Mouse (Mus musculus) spleen, adult 2 months (tissue): ENCODE results near the gene Npas3.

ENCODE experiments used
- CTCF ChIP-seq: fragments of 200-500 bp; IDR thresholded peaks from 2 replicates; pipeline ENCODE4 v1.5.1; 2011; ENCODE audit warnings: mild to moderate bottlenecking, inconsistent platforms; ENCODE audit not compliant: insufficient read depth, insufficient read length, insufficient replicate concordance; ENCODE audit errors: extremely low read depth
- POLR2A ChIP-seq: fragments of 200-500 bp; IDR thresholded peaks from 2 replicates; pipeline ENCODE4 v1.6.1; 2011; ENCODE audit warnings: low read depth, low read length, inconsistent platforms

- no peak for TF ChIP-seq CTCF
- TF ChIP-seq POLR2A: no peak
Observed at GRCm38 (mm10) chr12:53802381-53802780, 553.9 kb downstream of the Npas3 start.
